Mouse (Mus musculus): ENCODE results near the gene Ccdc180. TPM values are rescaled to one million over a fixed set of nuclear protein-coding genes. Genes with fewer than 3 reads are reported as not detected.

Ccdc180 gene
- polyA plus RNA-seq, 1 experiment from 2014 or later, result 0.31 TPM

DNA sequence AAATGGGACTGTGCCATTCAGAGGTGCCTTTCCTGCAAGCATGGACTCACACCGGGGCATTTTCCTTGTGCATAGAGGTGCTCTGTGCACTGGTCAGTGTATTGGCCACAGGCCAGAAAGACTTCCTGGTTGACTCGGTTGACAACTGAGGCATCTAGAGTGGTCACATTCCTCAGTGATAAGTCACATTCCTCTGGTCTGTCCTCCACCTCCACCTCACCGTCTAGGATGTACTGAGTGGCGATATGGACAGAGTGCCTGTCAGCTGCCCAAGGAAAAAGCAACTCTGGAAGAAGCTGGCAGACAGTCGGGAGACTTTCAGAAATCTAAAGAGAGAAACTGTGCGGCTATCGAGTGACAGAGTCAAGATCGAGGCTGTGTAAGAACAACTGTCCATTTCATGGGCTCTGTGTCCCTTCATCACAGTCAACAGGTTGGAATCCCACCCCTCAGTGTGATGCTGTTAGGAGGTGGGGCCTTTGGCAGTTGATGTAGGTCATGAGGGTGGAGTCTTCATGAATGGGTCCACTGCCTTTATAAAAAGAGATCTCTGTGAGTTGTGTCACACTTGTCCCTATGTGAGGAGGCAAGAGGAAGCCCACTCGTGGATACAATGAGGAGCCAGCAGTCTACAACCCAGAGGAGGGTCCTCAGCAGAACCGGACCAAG lies 74.8 kb downstream of the Ccdc180 start, which contains the start of gene Tdrd7:
Gene Tdrd7 (plus strand): TSS at position 564 of the 669 bp plus-strand sequence.
- 0 out of 2 replicates have a peak, but pooled peaks cover 5% of the 10 kb centered on the region for H3K27me3 ChIP-seq
- no peaks in the 10 kb centered on the region for H3K9me3 ChIP-seq (replicated peaks)
- H3K27ac ChIP-seq, result no peak within 1 kb of the TSS
- 80% methylated on average over 10 of the region's 10 CpGs for WGBS
- H3K4me3 ChIP-seq, result no peak within 1 kb of the TSS
- no peak for ATAC-seq (ENCODE audit: low FRiP score)
- H3K4me2 ChIP-seq (replicated peaks), result no peak within 1 kb of the TSS
- no peaks in the 10 kb centered on the region for H3K36me3 ChIP-seq
- H3K4me1 ChIP-seq, result peaks cover 23% of the 10 kb centered on the region
- H3K9ac ChIP-seq, result no peak within 1 kb of the TSS

DNA sequence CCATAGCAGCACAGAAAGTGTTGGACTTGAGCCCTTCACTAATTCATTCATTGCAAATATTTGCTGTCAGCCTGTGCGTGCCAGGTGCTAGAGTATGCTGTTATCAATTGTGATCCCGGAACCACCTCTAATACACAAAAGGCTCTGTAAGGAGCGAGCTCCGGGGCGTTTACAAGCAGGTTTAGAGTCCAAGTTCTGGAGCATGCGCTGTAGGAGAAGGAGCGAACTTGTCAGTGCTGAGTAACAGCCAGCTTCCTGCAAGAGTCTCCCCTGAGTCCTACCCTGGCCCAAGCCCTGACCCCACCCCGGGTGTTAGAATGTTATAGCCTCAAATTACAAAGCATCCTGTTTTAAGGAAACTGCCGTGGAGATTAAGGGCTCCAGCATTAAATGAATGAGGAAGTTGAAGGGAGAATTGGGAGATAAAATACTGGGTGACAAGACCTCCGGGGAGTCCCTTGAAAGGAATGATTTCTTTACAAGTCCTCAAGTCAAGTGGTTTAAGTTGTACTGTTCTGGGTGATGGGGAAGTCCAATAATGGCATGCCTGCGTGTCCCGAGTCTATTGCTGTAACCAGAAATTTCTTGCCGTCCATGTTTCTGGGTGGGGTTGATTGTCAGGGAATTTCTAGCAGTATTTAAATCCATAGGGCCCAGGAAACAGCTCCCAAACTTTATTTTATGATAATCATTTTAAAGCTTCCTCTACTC lies 75.8 kb downstream of the Ccdc180 start:
- H3K4me2 ChIP-seq (replicated peaks), result no peak overlapping the region
- no peak overlapping the region for H3K4me3 ChIP-seq
- H3K27ac ChIP-seq, result no peak overlapping the region
- H3K27me3 ChIP-seq, result 0 out of 2 replicates have a peak, but pooled peaks cover 7% of the 10 kb centered on the region
- WGBS, result 44% methylated on average over 13 of the region's 13 CpGs
- ATAC-seq (ENCODE audit: low FRiP score), result no peak
- no peak overlapping the region for H3K9ac ChIP-seq
- H3K9me3 ChIP-seq (replicated peaks), result no peaks in the 10 kb centered on the region
- peaks cover 23% of the 10 kb centered on the region for H3K4me1 ChIP-seq
- no peaks in the 10 kb centered on the region for H3K36me3 ChIP-seq

DNA sequence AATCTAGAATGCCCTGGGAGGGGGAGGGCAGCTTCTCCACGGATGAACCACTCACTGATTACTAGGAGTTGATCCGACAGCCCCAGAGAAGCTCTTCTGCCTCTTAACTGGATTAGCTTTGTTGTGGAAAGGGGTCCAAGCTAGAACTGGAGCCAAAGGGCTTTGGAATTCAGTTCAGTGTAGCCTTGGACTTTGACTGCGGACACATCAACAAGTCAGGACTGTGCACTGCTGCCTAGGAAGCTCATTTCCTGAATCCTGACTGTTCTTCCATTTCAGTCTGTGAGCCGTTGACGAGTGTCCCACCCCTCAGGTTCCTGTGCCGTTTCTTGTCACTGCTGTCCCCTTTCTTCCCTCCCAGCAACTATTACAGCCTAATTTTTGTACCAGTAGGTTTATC lies 76.6 kb downstream of the Ccdc180 start:
- H3K4me3 ChIP-seq, result no peak overlapping the region
- no peaks in the 10 kb centered on the region for H3K36me3 ChIP-seq
- H3K4me2 ChIP-seq (replicated peaks), result no peak overlapping the region
- H3K9me3 ChIP-seq (replicated peaks), result no peaks in the 10 kb centered on the region
- no peak for ATAC-seq (ENCODE audit: low FRiP score)
- no peak overlapping the region for H3K9ac ChIP-seq
- H3K27me3 ChIP-seq, result 0 out of 2 replicates have a peak, but pooled peaks cover 7% of the 10 kb centered on the region
- WGBS, result 22% methylated on average over 6 of the region's 6 CpGs
- no peak overlapping the region for H3K27ac ChIP-seq
- peaks cover 23% of the 10 kb centered on the region for H3K4me1 ChIP-seq

DNA sequence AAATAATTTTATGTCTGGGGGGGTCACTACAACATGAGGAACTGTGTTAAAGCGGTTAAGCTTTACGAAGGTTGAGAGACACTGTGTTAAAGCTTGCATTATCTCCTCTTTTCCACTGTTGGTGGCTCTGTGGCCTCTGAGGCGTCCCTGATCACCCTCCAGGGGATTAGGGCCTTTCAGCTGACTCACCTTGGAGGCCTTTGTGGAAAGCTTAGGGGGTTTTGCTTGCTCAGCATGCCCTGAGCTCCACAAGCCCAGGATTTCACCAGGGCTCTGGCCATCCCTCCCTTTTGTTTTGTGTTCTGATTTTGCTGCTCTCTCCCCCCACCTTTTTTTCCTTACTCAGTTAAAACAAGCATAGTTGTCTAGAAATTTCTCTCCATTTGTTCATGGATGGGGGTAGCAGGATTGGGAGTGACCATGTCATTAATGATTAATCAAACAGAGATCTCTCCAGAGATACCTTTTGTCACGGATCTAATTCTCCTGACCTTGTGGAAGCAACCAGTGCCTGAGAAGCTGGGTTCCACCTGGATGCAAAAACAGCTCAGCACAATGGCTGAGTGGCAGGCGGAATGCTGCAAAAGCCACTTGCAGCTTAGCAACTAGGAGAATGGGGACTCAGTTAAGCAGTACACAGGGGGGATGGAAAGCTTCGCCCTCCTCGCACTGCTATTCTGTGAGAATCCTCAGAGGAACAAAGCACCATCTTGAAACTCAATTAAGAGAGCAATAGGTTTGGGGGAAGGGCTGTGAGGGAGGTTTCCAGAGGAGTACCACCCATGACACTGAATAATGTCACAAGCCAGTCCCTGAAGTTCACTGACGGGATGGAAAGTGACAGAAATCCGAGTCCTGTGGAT lies 77.6 kb downstream of the Ccdc180 start:
- no peak overlapping the region; the same call in 1 of the 2 replicates for H3K27ac ChIP-seq
- no peak overlapping the region for H3K9ac ChIP-seq
- H3K27me3 ChIP-seq, result 0 out of 2 replicates have a peak, but pooled peaks cover 7% of the 10 kb centered on the region
- peaks cover 25% of the 10 kb centered on the region for H3K4me1 ChIP-seq
- WGBS, result 21% methylated on average over 9 of the region's 9 CpGs
- no peak overlapping the region for H3K4me3 ChIP-seq
- no peaks in the 10 kb centered on the region for H3K9me3 ChIP-seq (replicated peaks)
- no peaks in the 10 kb centered on the region for H3K36me3 ChIP-seq
- no peak for ATAC-seq (ENCODE audit: low FRiP score)
- no peak overlapping the region for H3K4me2 ChIP-seq (replicated peaks)

DNA sequence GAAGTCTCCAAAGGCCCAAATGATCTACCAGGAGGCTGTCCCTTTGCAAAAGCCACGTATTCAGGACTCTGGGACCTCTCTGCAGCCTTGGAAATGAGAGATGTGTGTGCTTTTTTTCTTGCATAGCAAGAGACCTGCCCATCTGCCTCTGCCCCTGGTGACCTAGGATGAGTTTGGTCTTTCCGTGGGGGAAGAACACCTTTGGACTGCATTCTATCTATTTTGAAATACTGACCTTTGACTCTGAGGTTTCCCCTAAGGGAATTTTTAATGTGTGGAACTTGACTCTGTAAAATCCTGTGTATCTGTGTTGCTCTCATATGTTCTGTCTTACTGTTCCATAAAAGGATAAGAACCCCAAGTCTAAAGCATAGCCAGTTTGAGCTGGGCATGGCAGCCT lies 78.9 kb downstream of the Ccdc180 start:
- Histone ChIP-seq H3K9me3 (replicated peaks) (no peaks in the 10 kb centered on the region), H3K9ac (no peak overlapping the region), H3K27me3 (peaks cover 11% of the 10 kb centered on the region; the same call in 1 of the 2 replicates), H3K4me1 (peaks cover 30% of the 10 kb centered on the region), H3K4me3 (no peak overlapping the region), H3K4me2 (replicated peaks) (no peak overlapping the region), H3K27ac (no peak overlapping the region), H3K36me3 (no peaks in the 10 kb centered on the region)
- 69% methylated on average over 2 of the region's 2 CpGs for WGBS
- no peak for ATAC-seq (ENCODE audit: low FRiP score)

DNA sequence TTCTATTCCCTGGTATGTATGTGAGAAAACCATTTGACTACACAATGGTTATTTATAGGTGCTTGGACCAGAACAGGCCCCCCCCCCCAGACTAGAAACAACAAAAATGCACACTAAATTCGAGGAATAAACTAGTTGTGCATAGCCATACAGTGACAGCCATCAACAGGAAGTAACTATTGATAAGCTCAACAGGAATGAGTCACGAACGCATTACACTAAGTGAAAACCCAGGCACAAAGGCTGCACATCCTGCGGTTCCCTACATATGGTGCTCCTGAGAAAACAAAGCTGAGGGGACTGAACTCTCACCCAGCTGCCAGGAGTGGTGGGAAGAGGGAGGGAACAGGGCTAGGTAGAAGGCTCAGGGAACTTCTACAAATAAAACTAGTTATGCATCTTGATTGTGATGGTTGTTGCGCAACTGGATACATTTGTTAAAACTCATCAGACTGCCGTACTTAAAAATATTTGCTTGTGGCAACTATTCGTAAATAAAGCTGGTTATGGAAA lies 80.0 kb downstream of the Ccdc180 start:
- no peak overlapping the region for H3K4me2 ChIP-seq (replicated peaks)
- no peak overlapping the region for H3K9ac ChIP-seq
- 66% methylated on average over 7 of the region's 7 CpGs for WGBS
- H3K9me3 ChIP-seq (replicated peaks), result no peaks in the 10 kb centered on the region
- peaks cover 19% of the 10 kb centered on the region for H3K27me3 ChIP-seq
- peaks cover 30% of the 10 kb centered on the region for H3K4me1 ChIP-seq
- no peak for ATAC-seq (ENCODE audit: low FRiP score)
- no peak overlapping the region for H3K4me3 ChIP-seq
- no peaks in the 10 kb centered on the region for H3K36me3 ChIP-seq
- no peak overlapping the region for H3K27ac ChIP-seq

DNA sequence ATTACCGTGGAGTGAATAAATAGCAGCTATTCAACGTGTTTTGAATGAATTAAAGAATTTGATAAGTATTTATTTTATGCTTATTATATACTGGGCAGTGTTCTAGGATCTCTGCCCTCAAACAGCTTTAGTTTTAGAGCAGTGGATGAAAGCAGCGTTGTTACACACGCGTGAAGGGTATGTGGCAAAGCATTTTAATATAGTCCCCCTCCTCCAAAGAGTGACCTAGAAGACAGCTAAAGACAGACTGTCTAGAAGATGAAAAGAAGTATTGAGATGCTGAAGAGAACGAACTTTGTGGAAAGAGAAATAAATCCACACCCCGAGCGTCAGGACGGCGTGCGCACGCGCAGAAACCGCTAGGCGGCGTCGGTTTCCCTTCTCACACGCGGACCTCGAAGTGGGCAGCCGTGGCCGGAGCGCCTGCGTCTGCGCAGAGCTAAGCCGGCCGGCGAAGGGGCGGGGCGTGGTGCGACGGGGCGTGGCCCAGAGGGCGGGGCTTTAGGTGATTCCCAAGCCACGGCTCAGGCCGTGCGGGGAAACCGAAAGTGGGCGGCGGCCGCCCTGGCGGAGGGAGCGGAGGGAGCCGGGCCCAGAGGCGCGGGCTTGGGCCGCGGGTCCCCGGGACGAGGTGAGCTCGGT lies 81.8 kb downstream of the Ccdc180 start:
- peak; percentile 99 for ATAC-seq (ENCODE audit: low FRiP score)
- Histone ChIP-seq H3K4me3 (peak overlapping the region; percentile 86), H3K9me3 (replicated peaks) (no peaks in the 10 kb centered on the region), H3K4me1 (peaks cover 22% of the 10 kb centered on the region), H3K27me3 (peaks cover 19% of the 10 kb centered on the region), H3K9ac (peak overlapping the region; percentile 78), H3K27ac (peak overlapping the region; percentile 24; the same call in 1 of the 2 replicates), H3K4me2 (replicated peaks) (peak overlapping the region; percentile 92), H3K36me3 (no peaks in the 10 kb centered on the region)
- 2% methylated on average over 50 of the region's 51 CpGs for WGBS

DNA sequence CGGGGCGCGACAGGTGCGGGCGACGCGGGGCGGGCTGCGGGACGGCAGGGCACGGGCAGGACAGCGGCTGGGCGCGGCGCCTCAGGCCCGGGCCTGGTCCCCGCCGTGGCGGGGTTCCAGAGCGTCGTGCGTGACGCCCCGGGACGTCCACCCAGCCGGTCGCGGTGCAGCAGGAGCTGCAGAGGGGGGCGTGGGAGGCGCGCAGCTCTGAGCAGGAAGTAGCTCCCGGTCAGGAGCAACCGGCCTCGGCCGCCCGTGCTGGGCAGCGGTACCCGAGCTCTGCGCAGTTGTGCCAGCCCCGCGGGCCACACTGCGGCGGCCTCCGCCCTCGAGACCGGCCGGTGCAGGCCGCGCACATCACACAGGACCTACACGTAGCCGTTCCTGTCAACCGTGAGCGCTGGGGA lies 82.3 kb downstream of the Ccdc180 start:
- peak overlapping the region; percentile 86 for H3K4me3 ChIP-seq
- peak overlapping the region; percentile 24; the same call in 1 of the 2 replicates for H3K27ac ChIP-seq
- H3K4me2 ChIP-seq (replicated peaks), result peak overlapping the region; percentile 92
- WGBS, result 1% methylated on average over 31 of the region's 53 CpGs
- ATAC-seq (ENCODE audit: low FRiP score), result peak; percentile 86
- no peaks in the 10 kb centered on the region for H3K9me3 ChIP-seq (replicated peaks)
- peaks cover 18% of the 10 kb centered on the region for H3K4me1 ChIP-seq
- peak overlapping the region; percentile 78 for H3K9ac ChIP-seq
- peaks cover 19% of the 10 kb centered on the region for H3K27me3 ChIP-seq
- H3K36me3 ChIP-seq, result no peaks in the 10 kb centered on the region

DNA sequence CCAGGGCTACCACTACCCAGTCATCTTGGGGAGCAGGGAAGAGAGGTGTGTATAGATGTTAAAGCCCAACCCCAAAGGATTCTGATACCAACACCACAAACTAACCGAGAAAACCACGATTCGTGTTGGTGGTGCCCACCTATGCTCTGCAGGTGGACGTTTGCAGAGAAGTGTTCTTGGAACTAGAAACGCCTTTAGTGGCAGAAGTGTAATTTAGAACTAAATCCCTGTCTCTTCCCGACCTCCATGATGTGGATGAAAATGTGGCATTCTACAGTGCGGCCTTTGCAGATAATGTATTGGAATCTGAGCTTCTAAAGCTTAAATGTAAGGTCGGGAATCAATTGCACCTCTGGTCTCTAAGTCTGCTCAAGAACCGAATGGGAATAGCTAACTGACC lies 82.8 kb downstream of the Ccdc180 start:
- no peak overlapping the region for H3K27ac ChIP-seq
- peak overlapping the region; percentile 92 for H3K4me2 ChIP-seq (replicated peaks)
- 34% methylated on average over 9 of the region's 9 CpGs for WGBS
- peak overlapping the region; percentile 86 for H3K4me3 ChIP-seq
- peaks cover 13% of the 10 kb centered on the region for H3K4me1 ChIP-seq
- H3K36me3 ChIP-seq, result no peaks in the 10 kb centered on the region
- H3K27me3 ChIP-seq, result peaks cover 19% of the 10 kb centered on the region
- no peak for ATAC-seq (ENCODE audit: low FRiP score)
- H3K9ac ChIP-seq, result peak overlapping the region; percentile 78
- H3K9me3 ChIP-seq (replicated peaks), result no peaks in the 10 kb centered on the region

DNA sequence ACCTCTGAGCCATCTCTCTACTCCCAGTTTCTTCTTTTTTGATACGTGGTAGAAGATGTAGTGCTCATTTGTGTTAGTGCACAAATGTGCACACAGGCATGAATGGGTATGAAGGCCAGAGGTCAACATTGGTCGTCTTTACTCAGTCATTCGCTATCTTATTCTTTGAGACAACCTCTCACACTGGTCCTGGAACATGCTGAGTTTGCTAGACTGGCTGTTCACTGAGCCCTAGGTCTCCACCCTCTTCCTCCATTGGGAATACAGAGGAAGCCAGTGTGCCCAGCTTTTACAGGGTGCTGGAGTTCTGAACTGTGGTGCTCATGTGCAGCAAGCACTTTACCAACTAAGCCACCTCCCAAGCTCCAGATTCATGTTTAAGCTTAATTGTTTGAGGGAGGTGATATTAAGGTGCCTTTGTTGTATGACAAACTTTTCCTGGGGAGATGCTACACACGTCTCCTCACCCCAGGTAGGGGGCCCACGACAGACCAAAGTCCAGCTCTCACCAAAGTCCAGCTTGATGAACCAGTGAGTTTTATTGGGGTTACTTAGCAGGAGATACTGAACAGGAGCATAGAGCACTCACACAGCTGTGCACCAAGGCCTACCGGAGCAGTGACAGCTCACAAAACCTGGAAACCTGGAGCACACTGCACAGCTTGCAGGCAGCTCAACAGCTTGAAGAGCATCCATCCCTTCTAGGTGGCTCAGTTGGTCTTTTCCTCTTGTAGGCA lies 87.0 kb downstream of the Ccdc180 start:
- Histone ChIP-seq H3K4me2 (replicated peaks) (no peak overlapping the region), H3K4me3 (no peak overlapping the region), H3K36me3 (no peaks in the 10 kb centered on the region), H3K9me3 (replicated peaks) (no peaks in the 10 kb centered on the region), H3K9ac (no peak overlapping the region), H3K27me3 (peaks cover 20% of the 10 kb centered on the region), H3K4me1 (peaks cover 7% of the 10 kb centered on the region), H3K27ac (no peak overlapping the region)
- WGBS, result 82% methylated on average over 6 of the region's 6 CpGs
- no peak for ATAC-seq (ENCODE audit: low FRiP score)

DNA sequence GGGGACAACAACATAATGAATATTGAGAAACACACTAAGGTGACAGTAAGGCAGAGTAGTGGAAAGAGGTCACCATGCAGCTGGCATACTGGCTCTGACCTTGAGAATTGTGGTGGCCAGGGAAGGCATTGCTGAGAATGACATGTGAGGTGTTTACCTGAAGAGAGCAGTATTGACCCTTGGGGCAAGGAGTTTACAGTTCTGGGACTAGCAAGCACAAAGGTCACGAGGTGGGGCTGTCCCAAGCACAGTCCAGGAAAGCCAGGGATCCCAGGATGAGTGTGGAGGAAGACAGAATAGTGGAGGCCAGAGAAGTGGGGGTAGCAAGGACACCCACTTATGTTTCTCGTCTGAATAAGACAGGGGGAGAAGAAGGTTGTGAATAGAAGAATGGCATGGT lies 89.8 kb downstream of the Ccdc180 start:
- H3K9me3 ChIP-seq (replicated peaks), result no peaks in the 10 kb centered on the region
- H3K36me3 ChIP-seq, result no peaks in the 10 kb centered on the region
- peaks cover 8% of the 10 kb centered on the region; the same call in 1 of the 2 replicates for H3K27me3 ChIP-seq
- H3K4me2 ChIP-seq (replicated peaks), result no peak overlapping the region
- no peak overlapping the region for H3K4me3 ChIP-seq
- 52% methylated on average over 2 of the region's 2 CpGs for WGBS
- no peak for ATAC-seq (ENCODE audit: low FRiP score)
- H3K27ac ChIP-seq, result no peak overlapping the region
- H3K4me1 ChIP-seq, result no peaks in the 10 kb centered on the region
- H3K9ac ChIP-seq, result no peak overlapping the region

Data from hindbrain, embryonic 12.5 days (tissue).